Mouse (Mus musculus): ENCODE results near the gene Hacd4.
A peak's percentile ranks its signal among the peaks of the same experiment; 100 is the strongest.

Hacd4 gene

DNA sequence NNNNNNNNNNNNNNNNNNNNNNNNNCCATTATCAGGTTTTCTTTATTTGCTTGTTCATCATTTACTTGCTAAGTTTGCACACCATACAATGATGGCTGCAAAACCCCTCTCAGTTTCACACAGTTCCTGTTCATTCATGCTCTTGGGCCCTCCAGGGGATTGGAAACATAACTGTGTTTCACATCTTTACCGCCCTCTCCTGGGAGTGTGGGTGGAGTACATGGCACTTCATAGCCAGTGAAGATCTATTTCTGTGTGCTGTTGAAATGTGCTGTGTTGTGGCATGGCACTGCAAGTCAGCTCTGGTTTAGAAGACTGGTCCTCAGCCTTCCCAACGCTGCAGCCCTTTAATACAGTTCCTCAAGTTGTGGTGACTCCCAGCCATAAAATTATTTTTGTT, 82.1 kb downstream of the Hacd4 start:
- no peak for DNase-seq (ENCODE audit: extremely low spot score, low read depth, low spot score)

DNA sequence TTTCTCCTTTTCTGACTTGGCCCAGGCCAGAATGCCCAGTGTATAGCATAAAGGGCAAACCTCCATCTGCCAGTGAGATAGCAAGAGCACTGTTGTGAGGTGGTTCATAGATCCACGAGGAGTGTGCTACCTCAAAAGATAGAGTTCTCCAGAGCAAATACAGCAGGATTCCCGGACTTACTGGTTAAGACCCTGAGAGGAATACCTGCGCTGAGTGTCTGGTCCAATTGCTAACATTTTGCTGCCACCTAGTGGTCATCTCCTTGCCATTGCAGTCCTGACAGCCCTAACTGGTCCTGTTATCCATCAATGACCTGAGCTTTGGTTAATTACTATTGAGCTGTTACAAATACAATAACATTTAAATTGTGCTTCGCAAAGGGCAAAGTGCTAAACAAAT, 87.8 kb downstream of the Hacd4 start:
- peak; percentile 61 for DNase-seq (ENCODE audit: extremely low spot score, low read depth, low spot score)

Measured in hindlimb bud, embryonic 11.5 days (tissue).